Comparison of ENCODE assay signal across 19 mouse cellular contexts in genomic region chr19:44305701-44306100, GRCm38 (mm10). TPM values are rescaled to one million over a fixed set of nuclear protein-coding genes. Genes with fewer than 3 reads are reported as not detected.
DNase-seq lines count a peak whose midpoint lies in the region; ATAC-seq and TF ChIP-seq lines count a peak whose summit lies in the region.
"Had no signal": no experiment of that assay in that cellular context is flagged by ENCODE, and none has a peak within 500 bp of the region (broad histone marks: within the 10 kb centered on the region; RNA-seq: fewer than 3 reads in every experiment).

No protein-coding gene starts in this region.

- H3K9me3 ChIP-seq in liver, embryonic 13.5 days (replicated peaks), result no peaks in the 10 kb centered on the region
- no peaks in the 10 kb centered on the region for H3K9me3 ChIP-seq in MEL (replicated peaks; ENCODE audit: insufficient read depth, low read length)
- no peaks in the 10 kb centered on the region for H3K9me3 ChIP-seq in forebrain, embryonic 14.5 days (replicated peaks; ENCODE audit: control insufficient read depth, low read length)
- H3K9me3 ChIP-seq: forebrain, embryonic 12.5 days; G1E; heart, embryonic 15.5 days; midbrain, embryonic 13.5 days had no signal

- TF ChIP-seq POLR2A in MEL (IDR thresholded peaks at IDR 0.05; ENCODE audit: control insufficient read depth in 1 of 2, insufficient read depth in 1 of 2, low read depth in 1 of 2, low read length in 2 of 2, poor library complexity in 1 of 2), result no peak; a peak in 2 of 4 replicates

- H3K4me2 ChIP-seq in liver, embryonic 13.5 days, result no peak overlapping the region
- H3K4me2 ChIP-seq in forebrain, embryonic 14.5 days (ENCODE audit: low read length), result no peak overlapping the region
- H3K4me2 ChIP-seq: forebrain, embryonic 12.5 days; heart, embryonic 15.5 days; midbrain, embryonic 13.5 days had no signal

- no peaks in the 10 kb centered on the region for H3K27me3 ChIP-seq in liver, embryonic 13.5 days
- H3K27me3 ChIP-seq in MEL (ENCODE audit: control insufficient read depth in 1 of 2, insufficient read depth in 2 of 2, low read length in 2 of 2), result no peaks in the 10 kb centered on the region
- H3K27me3 ChIP-seq in forebrain, embryonic 14.5 days (replicated peaks; ENCODE audit: control insufficient read depth, insufficient read depth, low read length), result no peaks in the 10 kb centered on the region
- H3K27me3 ChIP-seq: forebrain, embryonic 12.5 days; heart, embryonic 15.5 days; midbrain, embryonic 13.5 days had no signal

- no peak for TF ChIP-seq CTCF in MEL (IDR thresholded peaks at IDR 0.05 in 2 of 3, conservative IDR thresholded peaks at IDR 0.05 in 1 of 3; ENCODE audit: control insufficient read depth in 1 of 3, insufficient read depth in 1 of 3, low read depth in 2 of 3, low read length in 3 of 3, poor library complexity in 1 of 3, severe bottlenecking in 1 of 3)

- peak; percentile 2 for DNase-seq in cerebellum, adult 9-11 months
- no peak for DNase-seq in cerebellum, postnatal 25 days
- no peak for DNase-seq in liver, embryonic 13.5 days
- DNase-seq in liver (no peak), MEL (ENCODE audit: low read depth, low spot score) (peak; percentile 37)
- DNase-seq in neural tube, embryonic 10.5 days (ENCODE audit: extremely low spot score, low spot score), result peak; percentile 9
- DNase-seq in forebrain, embryonic 14.5 days (ENCODE audit: low spot score), result no peak
- no peak for DNase-seq in layer of hippocampus, adult 8-10 months (ENCODE audit: low spot score in 2 of 2)
- DNase-seq: cerebellum, adult 18-20 months; gastrocnemius, postnatal 10 days; heart, adult 18-20 months; kidney, adult 18-20 months; kidney, postnatal 10 days; right cerebral cortex, postnatal 4 days had no signal

- 86% methylated on average over 15 of the region's 15 CpGs for WGBS in liver, embryonic 13.5 days (ENCODE audit: insufficient replicate concordance)
- WGBS in forebrain, embryonic 14.5 days, result 91% methylated on average over 15 of the region's 15 CpGs

- peak overlapping the region; percentile 23; the same call in 1 of the 2 replicates for H3K27ac ChIP-seq in liver, embryonic 13.5 days
- H3K27ac ChIP-seq in MEL (ENCODE audit: control insufficient read depth, low read depth, low read length), result no peak overlapping the region
- H3K27ac ChIP-seq in forebrain, embryonic 14.5 days (ENCODE audit: low read depth, low read length), result no peak overlapping the region
- H3K27ac ChIP-seq: forebrain, embryonic 12.5 days; heart, embryonic 15.5 days; midbrain, embryonic 13.5 days had no signal

- peaks cover 5% of the 10 kb centered on the region; the same call in 1 of the 2 replicates for H3K79me2 ChIP-seq in MEL (ENCODE audit: control insufficient read depth, insufficient read depth, low read length, poor library complexity)

- TF ChIP-seq EP300 in MEL (IDR thresholded peaks at IDR 0.05; ENCODE audit: low read depth in 1 of 2, low read length in 2 of 2), result no peak

- H3K4me3 ChIP-seq in liver, embryonic 13.5 days (replicated peaks), result no peak overlapping the region
- no peak overlapping the region for H3K4me3 ChIP-seq in MEL (ENCODE audit: control insufficient read depth in 1 of 2, insufficient read depth in 1 of 2, low read depth in 2 of 2, low read length in 2 of 2)
- no peak overlapping the region for H3K4me3 ChIP-seq in forebrain, embryonic 14.5 days (ENCODE audit: low read depth, low read length)
- H3K4me3 ChIP-seq: forebrain, embryonic 12.5 days; heart, embryonic 15.5 days; midbrain, embryonic 13.5 days had no signal

- no peak for ATAC-seq in liver, embryonic 13.5 days (ENCODE audit: low read depth)
- no peak for ATAC-seq in forebrain, embryonic 14.5 days
- ATAC-seq: hindbrain, embryonic 16.5 days; midbrain, embryonic 13.5 days had no signal

- no peak overlapping the region for H3K9ac ChIP-seq in liver, embryonic 13.5 days
- no peak overlapping the region for H3K9ac ChIP-seq in MEL (ENCODE audit: control insufficient read depth, low read depth, low read length, poor library complexity, severe bottlenecking)
- H3K9ac ChIP-seq in forebrain, embryonic 14.5 days (ENCODE audit: low read length), result no peak overlapping the region
- H3K9ac ChIP-seq: forebrain, embryonic 12.5 days; heart, embryonic 15.5 days; midbrain, embryonic 13.5 days had no signal

- peaks cover 28% of the 10 kb centered on the region for H3K4me1 ChIP-seq in liver, embryonic 13.5 days (replicated peaks)
- H3K4me1 ChIP-seq in MEL (ENCODE audit: control insufficient read depth in 1 of 2, insufficient read depth in 2 of 2, low read length in 2 of 2), result peaks cover 4 to 13% of the 10 kb centered on the region in 2 experiments
- no peaks in the 10 kb centered on the region; the same call in 1 of the 2 replicates for H3K4me1 ChIP-seq in forebrain, embryonic 14.5 days (ENCODE audit: control insufficient read depth, insufficient read depth, low read length)

- peaks cover 76% of the 10 kb centered on the region for H3K36me3 ChIP-seq in liver, embryonic 13.5 days
- peaks cover 16 to 48% of the 10 kb centered on the region in 2 experiments for H3K36me3 ChIP-seq in MEL (ENCODE audit: control insufficient read depth in 1 of 2, insufficient read depth in 2 of 2, low read length in 2 of 2)
- peaks cover 83% of the 10 kb centered on the region for H3K36me3 ChIP-seq in forebrain, embryonic 14.5 days (ENCODE audit: control insufficient read depth, insufficient read depth, low read length)

- TF ChIP-seq RAD21 in MEL (IDR thresholded peaks at IDR 0.05; ENCODE audit: low read depth, low read length), result no peak

TF ChIP-seq in MEL, 35 proteins besides CTCF, POLR2A, EP300 and RAD21:
- no peak for TF ChIP-seq ELF1 (IDR thresholded peaks at IDR 0.05; ENCODE audit: low read depth, low read length)
- no peak for TF ChIP-seq MAX (IDR thresholded peaks at IDR 0.05; ENCODE audit: low read length)
- no peak for TF ChIP-seq GATA1 (IDR thresholded peaks at IDR 0.05; ENCODE audit: low read depth, low read length)
- 0 out of 2 replicates have a peak, but pooled peaks have one; percentile 42 for TF ChIP-seq ZMIZ1 (IDR thresholded peaks at IDR 0.05; ENCODE audit: low read depth, low read length)
- TF ChIP-seq TCF12 (IDR thresholded peaks at IDR 0.05; ENCODE audit: low read depth, low read length), result no peak

RNA-seq across cellular contexts. Expression of gene Scd2, which starts 12.2 kb away (rescaled TPM):
- polyA plus RNA-seq in liver, embryonic 13.5 days (2015; fragmentation: Nextera tagmentation; extraction: Ambion mirVana), result 73.7 and 106 TPM in 2 replicates
- 392 and 554 TPM in 2 replicates for total RNA-seq in MEL (2012; rRNA removed)
- polyA plus RNA-seq in MEL (2012; ENCODE audit: insufficient read depth in 1 of 2, insufficient read length in 2 of 2, low read depth in 1 of 2, low replicate concordance in 2 of 2, missing spikeins in 1 of 2), result 100 to 1,000 TPM in 1 of 2 experiments, 10 to 100 TPM in 1; 47.4 to 593 TPM
- 220 and 266 TPM in 2 replicates for polyA plus RNA-seq in forebrain, embryonic 14.5 days (2014; fragmentation: Nextera tagmentation; extraction: Ambion mirVana)
- 100 to 1,000 TPM; 662 to 773 (median 703) TPM for total RNA-seq in layer of hippocampus, adult 8-10 months (2022)

RNA-seq across cellular contexts. Expression of gene Scd4, which starts 27.2 kb away (rescaled TPM):
- 0.05 TPM in 1 of 2 replicates, not detected in the other for polyA plus RNA-seq in liver, embryonic 13.5 days (2015; fragmentation: Nextera tagmentation; extraction: Ambion mirVana)
- total RNA-seq in MEL (2012; rRNA removed), result 0.16 and 0.31 TPM in 2 replicates
- under 1 TPM in 1 of 2 experiments, not detected in 1; 0.36 TPM for polyA plus RNA-seq in MEL (2012; ENCODE audit: insufficient read depth in 1 of 2, insufficient read length in 2 of 2, low read depth in 1 of 2, low replicate concordance in 2 of 2, missing spikeins in 1 of 2)
- 0.10 and 0.42 TPM in 2 replicates for polyA plus RNA-seq in forebrain, embryonic 14.5 days (2014; fragmentation: Nextera tagmentation; extraction: Ambion mirVana)
- 1 to 10 TPM; 2.3 to 3.0 (median 2.7) TPM for total RNA-seq in layer of hippocampus, adult 8-10 months (2022)

Comparison
In these comparisons a context has a peak if more than half of its experiments do, and no peak if none do; other contexts are left out.
1. DNase-seq: peak in cerebellum, adult 9-11 months (single experiment), MEL (single experiment) and neural tube, embryonic 10.5 days (single experiment); none in cerebellum, postnatal 25 days (0 of 2), liver, embryonic 13.5 days (single experiment), liver (single experiment), forebrain, embryonic 14.5 days (single experiment) and layer of hippocampus, adult 8-10 months (0 of 2).